Mouse (Mus musculus) forebrain, embryonic 11.5 days (tissue): ENCODE results near the gene Maml2. TPM values are rescaled to one million over a fixed set of nuclear protein-coding genes. Genes with fewer than 3 reads are reported as not detected.

Source experiments
- ATAC-seq: fragments of 200-750 bp; cut with Nextera tagmentation; replicated peaks from 2 replicates; pipeline ENCODE4 v1.8.0; 2017; ENCODE audit warnings: moderate TSS enrichment; ENCODE audit not compliant: low FRiP score
- DNase-seq: peaks from one replicate; pipeline ENCODE4 v3.0.0-alpha.2; 2017; ENCODE audit warnings: low spot score
- H3K27ac ChIP-seq: fragments of 300-500 bp; sonication (generic); 2 replicates; pipeline ENCODE4 v1.5.1; 2014; ENCODE audit warnings: low read depth, low read length
- H3K27me3 ChIP-seq: fragments of 300-500 bp; sonication (generic); 2 replicates; pipeline ENCODE4 v1.6.1; 2014; ENCODE audit warnings: mild to moderate bottlenecking, low read length, mixed read lengths; ENCODE audit not compliant: control insufficient read depth, insufficient read depth
- H3K36me3 ChIP-seq: fragments of 300-500 bp; sonication (generic); 2 replicates; pipeline ENCODE4 v1.6.1; 2014; ENCODE audit warnings: mild to moderate bottlenecking, low read length, moderate library complexity, mixed read lengths; ENCODE audit not compliant: control insufficient read depth, insufficient read depth
- H3K4me1 ChIP-seq: fragments of 300-500 bp; sonication (generic); replicated peaks from 2 replicates; pipeline ENCODE4 v1.6.1; 2014; ENCODE audit warnings: low read length, mixed read lengths; ENCODE audit not compliant: control insufficient read depth, insufficient read depth
- H3K4me2 ChIP-seq: fragments of 300-500 bp; sonication (generic); 2 replicates; pipeline ENCODE4 v1.6.1; 2014; ENCODE audit warnings: low read depth, mild to moderate bottlenecking, low read length, moderate library complexity, mixed read lengths; ENCODE audit not compliant: severe bottlenecking
- H3K4me3 ChIP-seq: fragments of 300-500 bp; sonication (generic); 2 replicates; pipeline ENCODE4 v1.5.1; 2014; ENCODE audit warnings: low read depth, low read length
- H3K9ac ChIP-seq: fragments of 300-500 bp; sonication (generic); 2 replicates; pipeline ENCODE4 v1.6.1; 2014; ENCODE audit warnings: low read length
- H3K9me3 ChIP-seq: fragments of 300-500 bp; sonication (generic); 2 replicates; pipeline ENCODE4 v1.6.1; 2016; ENCODE audit warnings: low read length, mixed read lengths; ENCODE audit not compliant: control insufficient read depth
- WGBS: fragments of 180-500 bp; shearing (Covaris S2); extraction: QIAGEN DNeasy Blood & Tissue Kit; methylation state at CpG from one replicate; pipeline ENCODE4 v1.1.7; 2014; 5-methylcytosine and 5-hydroxymethylcytosine counted together
- polyA plus RNA-seq: library from polyadenylated mRNA; unstranded; fragments of >200 nt; fragmentation: Nextera tagmentation; extraction: Ambion mirVana; gene quantifications from 2 replicates; pipeline ENCODE4 v1.2.1, GENCODE M21; 2014

Maml2 gene
- polyA plus RNA-seq, 1 experiment from 2014 or later, result 9.8 TPM

GRCm38 (mm10) chr9:13314577-13315004 is 16.8 kb downstream of the Maml2 start:
- H3K4me3 ChIP-seq, result no peak overlapping the region

GRCm38 (mm10) chr9:13315393-13315792 is 17.6 kb downstream of the Maml2 start:
- no peak overlapping the region for H3K4me3 ChIP-seq
- ATAC-seq, result no peak
- DNase-seq, result no peak
- no peak overlapping the region for H3K9ac ChIP-seq
- no peaks in the 10 kb centered on the region for H3K4me1 ChIP-seq
- no peak overlapping the region for H3K4me2 ChIP-seq
- no peaks in the 10 kb centered on the region for H3K27me3 ChIP-seq
- H3K9me3 ChIP-seq, result no peaks in the 10 kb centered on the region
- no peaks in the 10 kb centered on the region for H3K36me3 ChIP-seq
- 79% methylated on average over 5 of the region's 5 CpGs for WGBS
- no peak overlapping the region for H3K27ac ChIP-seq

More at GRCm38 (mm10) chr9:13314577-13315004, 16.8 kb downstream of the Maml2 start:
- 82% methylated on average over 5 of the region's 5 CpGs for WGBS
- Histone ChIP-seq H3K4me2 (no peak overlapping the region), H3K9me3 (no peaks in the 10 kb centered on the region), H3K4me1 (no peaks in the 10 kb centered on the region), H3K27me3 (no peaks in the 10 kb centered on the region), H3K9ac (no peak overlapping the region), H3K36me3 (no peaks in the 10 kb centered on the region), H3K27ac (no peak overlapping the region)
- DNase-seq (no peak), ATAC-seq (no peak)

- H3K4me1 ChIP-seq, result peaks cover 7% of the 10 kb centered on the region; the same call in 1 of the 2 replicates
- H3K36me3 ChIP-seq, result no peaks in the 10 kb centered on the region
- H3K4me2 ChIP-seq, result no peak overlapping the region
- no peak for ATAC-seq
- no peak for DNase-seq
- H3K9me3 ChIP-seq, result no peaks in the 10 kb centered on the region
- no peaks in the 10 kb centered on the region for H3K27me3 ChIP-seq
- 88% methylated on average over 2 of the region's 2 CpGs for WGBS
- H3K4me3 ChIP-seq, result no peak overlapping the region
- no peak overlapping the region for H3K9ac ChIP-seq
- H3K27ac ChIP-seq, result no peak overlapping the region
Observed at GRCm38 (mm10) chr9:13319566-13319965, 21.8 kb downstream of the Maml2 start.

DNA sequence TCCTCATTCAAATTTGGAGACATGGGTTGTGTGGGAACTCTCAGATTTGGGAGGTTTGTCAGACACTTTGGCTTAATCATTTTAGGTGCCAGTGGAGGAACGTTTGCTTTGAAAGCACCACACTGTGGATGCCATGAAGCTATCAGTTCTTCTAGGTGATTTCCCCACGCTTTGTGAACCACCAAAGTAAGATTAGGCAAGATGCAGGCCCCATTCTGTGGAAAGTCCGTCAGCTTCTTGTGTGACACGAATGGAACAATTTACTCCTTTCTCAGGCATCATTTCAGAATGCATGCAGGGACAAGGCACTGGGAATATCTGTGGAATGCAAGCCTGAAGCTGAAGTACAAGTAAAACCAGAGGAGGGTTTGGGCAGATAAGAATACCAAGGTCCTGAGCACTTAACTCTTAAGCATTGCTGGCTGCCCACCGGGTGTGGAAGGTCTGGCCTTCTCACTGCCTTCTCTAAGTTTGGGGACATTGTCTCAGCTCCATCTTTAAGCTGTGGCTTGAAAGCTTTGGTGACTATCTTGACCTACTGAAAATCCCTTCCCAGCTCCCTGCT is 23.1 kb downstream of the Maml2 start:
- DNase-seq, result no peak
- 87% methylated on average over 5 of the region's 5 CpGs for WGBS
- no peak overlapping the region for H3K4me2 ChIP-seq

DNA sequence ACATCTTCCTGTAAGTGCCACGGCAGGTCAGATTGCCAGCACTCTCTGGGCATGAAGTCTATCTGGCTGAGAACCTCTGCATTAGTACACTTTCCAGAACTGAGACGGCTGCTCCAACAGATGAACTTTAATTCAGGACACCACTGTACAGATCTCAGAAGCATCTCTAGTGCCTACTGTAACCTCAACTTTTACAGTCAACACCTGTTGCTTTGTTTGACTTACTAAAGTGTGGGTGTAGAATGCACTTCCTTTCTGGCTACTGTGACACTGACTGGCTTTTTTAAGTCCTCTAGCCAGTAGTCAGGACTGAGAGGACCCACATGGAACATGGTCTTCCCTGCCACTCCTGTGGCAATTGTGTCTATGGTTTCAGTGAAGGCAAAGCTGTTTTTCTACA is 25.3 kb downstream of the Maml2 start:
- no peaks in the 10 kb centered on the region for H3K27me3 ChIP-seq
- no peak overlapping the region for H3K4me3 ChIP-seq
- H3K27ac ChIP-seq, result peak overlapping the region; percentile 37
- H3K9ac ChIP-seq, result no peak overlapping the region
- no peak overlapping the region for H3K4me2 ChIP-seq
- no peaks in the 10 kb centered on the region for H3K36me3 ChIP-seq
- ATAC-seq (no peak), DNase-seq (no peak)
- WGBS, result 80% methylated on average over 2 of the region's 2 CpGs
- no peaks in the 10 kb centered on the region for H3K9me3 ChIP-seq
- H3K4me1 ChIP-seq, result peaks cover 7% of the 10 kb centered on the region; the same call in 1 of the 2 replicates

More for the DNA sequence above, 23.1 kb downstream of the Maml2 start:
- no peak for ATAC-seq
- H3K27ac ChIP-seq, result no peak overlapping the region
- no peaks in the 10 kb centered on the region for H3K27me3 ChIP-seq
- no peaks in the 10 kb centered on the region for H3K9me3 ChIP-seq
- no peak overlapping the region for H3K4me3 ChIP-seq
- H3K36me3 ChIP-seq, result no peaks in the 10 kb centered on the region
- peaks cover 7% of the 10 kb centered on the region; the same call in 1 of the 2 replicates for H3K4me1 ChIP-seq
- H3K9ac ChIP-seq, result no peak overlapping the region

- Histone ChIP-seq H3K4me2 (no peak overlapping the region), H3K4me3 (no peak overlapping the region), H3K36me3 (no peaks in the 10 kb centered on the region), H3K27ac (peak overlapping the region; percentile 37), H3K9me3 (no peaks in the 10 kb centered on the region), H3K27me3 (no peaks in the 10 kb centered on the region), H3K9ac (no peak overlapping the region; the same call in 1 of the 2 replicates), H3K4me1 (peaks cover 7% of the 10 kb centered on the region; the same call in 1 of the 2 replicates)
- 30% methylated on average over 1 of the region's 1 CpGs for WGBS
- DNase-seq (no peak), ATAC-seq (no peak)
Observed at GRCm38 (mm10) chr9:13323612-13324011, 25.9 kb downstream of the Maml2 start.

GRCm38 (mm10) chr9:13414230-13414766 is 116.5 kb downstream of the Maml2 start:
- H3K27me3 ChIP-seq, result no peaks in the 10 kb centered on the region
- ATAC-seq, result no peak; the same call in 1 of the 2 replicates
- H3K9me3 ChIP-seq, result no peaks in the 10 kb centered on the region
- no peak overlapping the region for H3K4me3 ChIP-seq
- H3K36me3 ChIP-seq, result peaks cover 2% of the 10 kb centered on the region; the same call in 1 of the 2 replicates
- DNase-seq, result no peak
- no peak overlapping the region for H3K4me2 ChIP-seq
- H3K9ac ChIP-seq, result no peak overlapping the region
- H3K4me1 ChIP-seq, result no peaks in the 10 kb centered on the region
- no peak overlapping the region for H3K27ac ChIP-seq

- H3K9me3 ChIP-seq, result no peaks in the 10 kb centered on the region
- H3K36me3 ChIP-seq, result no peaks in the 10 kb centered on the region
- peak overlapping the region; percentile 80 for H3K27ac ChIP-seq
- peaks cover 7% of the 10 kb centered on the region; the same call in 1 of the 2 replicates for H3K4me1 ChIP-seq
- peak; percentile 96 for ATAC-seq
- DNase-seq, result peak; percentile 82
- peak overlapping the region; percentile 28; the same call in 1 of the 2 replicates for H3K9ac ChIP-seq
- WGBS, result 21% methylated on average over 7 of the region's 7 CpGs
- no peak overlapping the region for H3K4me3 ChIP-seq
- H3K4me2 ChIP-seq, result peak overlapping the region; percentile 19
- H3K27me3 ChIP-seq, result no peaks in the 10 kb centered on the region
Observed at GRCm38 (mm10) chr9:13425031-13425940, 127.5 kb downstream of the Maml2 start.
